Mouse (Mus musculus) liver, adult 2 months (tissue): ENCODE data around the gene H2-Q1.

Source experiments
- CTCF ChIP-seq: fragments of 200-500 bp; IDR thresholded peaks from 2 replicates; pipeline ENCODE4 v1.5.1; 2011; ENCODE audit warnings: low read depth, low read length, control low read depth
- POLR2A ChIP-seq: fragments of 200-500 bp; IDR thresholded peaks from 2 replicates; pipeline ENCODE4 v1.6.1; 2011; ENCODE audit warnings: low read length, control low read depth; ENCODE audit not compliant: insufficient read depth; ENCODE audit errors: extremely low read depth

DNA sequence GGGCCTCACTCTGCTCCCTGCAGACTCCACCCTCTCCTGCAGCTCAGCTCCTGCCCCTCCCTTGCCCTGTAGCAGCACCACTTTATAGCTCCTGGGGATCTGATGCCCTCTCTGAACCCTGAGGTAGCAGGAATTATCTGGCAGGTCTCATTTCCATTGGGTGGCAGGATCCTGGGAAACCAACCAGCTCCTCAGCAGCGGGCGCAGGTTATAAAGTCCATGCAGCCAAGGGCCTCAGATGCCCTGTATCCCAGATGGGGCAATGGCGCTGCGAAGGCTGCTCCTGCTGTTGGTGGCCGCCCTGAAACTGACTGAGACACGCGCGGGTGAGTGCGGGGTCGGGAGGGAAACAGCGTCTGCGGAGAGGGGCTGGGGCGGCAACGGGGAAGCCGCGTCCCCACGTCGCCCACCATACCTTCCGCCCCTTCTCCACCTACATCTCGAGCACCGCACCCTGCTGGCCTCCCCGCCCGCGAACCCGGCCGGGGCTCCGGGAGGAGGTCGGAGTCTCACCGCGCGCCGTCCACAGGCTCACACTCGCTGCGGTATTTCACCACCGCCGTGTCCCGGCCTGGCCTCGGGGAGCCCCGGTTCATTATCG, 22.0 kb downstream of the H2-Q1 start, which contains the start of gene H2-Q2:
- no peak for TF ChIP-seq CTCF
- TF ChIP-seq POLR2A = no peak
